Mouse (Mus musculus): ENCODE data around the gene Chrnb1.
A peak's percentile ranks its signal among the peaks of the same experiment; 100 is the strongest.

DNA sequence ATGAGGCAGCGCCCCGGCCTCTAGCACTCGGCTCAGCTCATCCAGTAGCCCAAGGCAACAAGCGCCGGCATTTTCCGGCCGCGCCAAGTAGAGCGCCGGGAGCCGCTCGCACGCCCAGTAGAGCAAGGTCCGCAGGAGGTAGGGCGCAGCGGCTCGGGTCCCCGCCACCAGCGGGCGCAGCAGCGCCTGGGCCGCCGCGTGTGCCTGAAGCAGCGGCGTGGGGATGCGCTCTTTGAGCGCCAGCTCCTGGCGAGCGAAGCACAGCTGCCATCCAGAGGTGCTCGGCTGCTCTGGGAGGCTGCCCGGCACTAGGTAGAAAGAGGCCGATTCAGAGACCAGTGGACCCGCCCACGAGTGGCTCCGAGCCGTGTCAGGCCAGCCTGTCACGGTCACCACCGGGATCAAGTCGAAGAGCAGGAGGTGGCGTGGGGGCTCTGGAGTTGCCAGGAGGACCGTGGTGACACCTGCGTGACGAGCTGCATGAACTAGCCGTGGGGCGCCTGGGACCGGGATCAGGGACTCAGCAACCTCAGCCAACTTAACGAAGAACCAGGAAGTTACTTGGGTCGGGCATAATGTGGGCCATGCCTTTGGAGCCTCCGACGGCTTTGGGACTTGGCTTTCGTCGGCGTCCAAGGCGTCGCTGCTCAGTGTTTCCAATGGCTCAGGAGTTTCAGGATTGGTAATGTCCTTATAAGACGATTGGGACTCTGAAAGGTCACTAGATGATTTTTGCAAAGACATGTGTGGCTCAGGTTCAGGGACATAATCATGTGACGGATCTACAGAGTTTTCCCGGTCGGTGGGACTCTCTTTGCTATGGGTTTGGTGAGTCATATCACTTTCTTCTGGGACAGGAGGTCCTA is 8.3 kb upstream of the Chrnb1 start:
- peak in 2 of 3 experiments; percentile 62 to 74; a peak in 4 of 6 replicates for TF ChIP-seq CTCF (IDR thresholded peaks at IDR 0.05 in 2 of 3, conservative IDR thresholded peaks at IDR 0.05 in 1 of 3; ENCODE audit: control insufficient read depth in 1 of 3, insufficient read depth in 1 of 3, low read depth in 2 of 3, low read length in 3 of 3, poor library complexity in 1 of 3, severe bottlenecking in 1 of 3)
- no peak for TF ChIP-seq EP300 (IDR thresholded peaks at IDR 0.05; ENCODE audit: low read depth in 1 of 2, low read length in 2 of 2)
- peak; percentile 54 to 68; a peak in 3 of 4 replicates for TF ChIP-seq POLR2A (IDR thresholded peaks at IDR 0.05; ENCODE audit: control insufficient read depth in 1 of 2, insufficient read depth in 1 of 2, low read depth in 1 of 2, low read length in 2 of 2, poor library complexity in 1 of 2)
